Mouse (Mus musculus): ENCODE data around the gene Vnn3. TPM values are rescaled to one million over a fixed set of nuclear protein-coding genes. Genes with fewer than 3 reads are reported as not detected.

Gene Vnn3
- polyA plus RNA-seq (2015; fragmentation: Nextera tagmentation; extraction: Ambion mirVana), result 0.14 TPM in 1 of 2 replicates, not detected in the other

- no peaks in the 10 kb centered on the region for H3K4me1 ChIP-seq (ENCODE audit: control insufficient read depth, insufficient read depth, low read depth, low read length)
- no peak within 1 kb of the TSS for H3K27ac ChIP-seq (ENCODE audit: low read depth, low read length)
- ATAC-seq, result no peak
- 68% methylated on average over 4 of the region's 4 CpGs for WGBS
- no peaks in the 10 kb centered on the region for H3K9me3 ChIP-seq (ENCODE audit: control insufficient read depth, low read length)
- no peak within 1 kb of the TSS for H3K9ac ChIP-seq (ENCODE audit: low read depth, low read length)
- H3K4me3 ChIP-seq (ENCODE audit: low read length), result no peak within 1 kb of the TSS
- no peaks in the 10 kb centered on the region for H3K36me3 ChIP-seq (ENCODE audit: control insufficient read depth, insufficient read depth, low read length)
- no peaks in the 10 kb centered on the region for H3K27me3 ChIP-seq (replicated peaks; ENCODE audit: control insufficient read depth, insufficient read depth, low read length)
- H3K4me2 ChIP-seq (ENCODE audit: low read length), result no peak within 1 kb of the TSS
Measured at GRCm38 (mm10) chr10:23851228-23851912, at the start of gene Vnn3. Gene Vnn3 (plus strand): TSS chr10:23851462.

DNA sequence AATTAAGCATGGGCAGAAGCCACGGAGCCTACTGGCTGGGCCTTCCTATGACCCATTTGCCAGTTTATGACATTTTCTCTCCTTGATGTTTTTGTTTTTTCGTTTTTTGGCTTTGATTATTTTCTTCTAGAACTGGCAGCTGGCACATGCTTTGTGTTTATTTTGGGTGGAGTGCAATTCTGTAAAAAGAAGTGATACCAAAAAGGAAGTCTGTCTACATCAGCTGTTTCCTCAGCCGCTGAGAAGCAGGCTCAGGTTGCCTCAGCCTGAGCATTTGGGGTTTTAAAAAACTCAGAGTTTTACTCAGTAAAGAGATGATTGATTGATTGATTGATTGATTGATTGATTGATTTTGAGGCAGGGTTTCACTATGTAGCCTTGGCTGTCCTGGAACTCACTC, 48.4 kb upstream of the Vnn3 start:
- ATAC-seq, result no peak
- Histone ChIP-seq H3K4me2 (ENCODE audit: low read length) (no peak overlapping the region), H3K4me1 (ENCODE audit: control insufficient read depth, insufficient read depth, low read depth, low read length) (no peaks in the 10 kb centered on the region), H3K9me3 (ENCODE audit: control insufficient read depth, low read length) (no peaks in the 10 kb centered on the region), H3K36me3 (ENCODE audit: control insufficient read depth, insufficient read depth, low read length) (peaks cover 2% of the 10 kb centered on the region; the same call in 1 of the 2 replicates), H3K27ac (ENCODE audit: low read depth, low read length) (no peak overlapping the region), H3K27me3 (replicated peaks; ENCODE audit: control insufficient read depth, insufficient read depth, low read length) (no peaks in the 10 kb centered on the region), H3K4me3 (ENCODE audit: low read length) (no peak overlapping the region), H3K9ac (ENCODE audit: low read depth, low read length) (no peak overlapping the region)
- 69% methylated on average over 3 of the region's 3 CpGs for WGBS

DNA sequence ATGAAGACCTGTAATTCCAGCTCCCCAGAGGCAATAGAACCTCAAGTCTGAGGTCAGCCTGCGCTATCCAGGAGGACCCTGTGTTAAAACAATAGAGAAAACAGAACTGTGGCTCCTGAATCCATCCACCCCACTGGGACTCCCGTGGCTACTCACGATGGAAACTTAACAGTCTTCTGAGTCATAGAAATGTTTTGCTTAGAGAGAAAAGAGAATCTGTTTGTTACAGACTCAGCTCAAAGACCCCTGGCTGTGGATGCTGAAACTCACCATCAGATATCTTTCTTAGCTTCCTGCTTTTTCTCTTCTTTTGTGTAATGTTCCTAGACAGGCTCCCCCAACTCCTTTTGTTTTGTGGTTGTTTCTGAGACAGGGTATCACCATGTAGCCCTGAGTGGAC, 46.6 kb upstream of the Vnn3 start:
- no peak for ATAC-seq
- Histone ChIP-seq H3K9me3 (ENCODE audit: control insufficient read depth, low read length) (no peaks in the 10 kb centered on the region), H3K4me1 (ENCODE audit: control insufficient read depth, insufficient read depth, low read depth, low read length) (no peaks in the 10 kb centered on the region), H3K27ac (ENCODE audit: low read depth, low read length) (no peak overlapping the region), H3K4me2 (ENCODE audit: low read length) (no peak overlapping the region), H3K36me3 (ENCODE audit: control insufficient read depth, insufficient read depth, low read length) (peaks cover 2% of the 10 kb centered on the region; the same call in 1 of the 2 replicates), H3K9ac (ENCODE audit: low read depth, low read length) (no peak overlapping the region), H3K4me3 (ENCODE audit: low read length) (no peak overlapping the region), H3K27me3 (replicated peaks; ENCODE audit: control insufficient read depth, insufficient read depth, low read length) (no peaks in the 10 kb centered on the region)
- WGBS, result 61% methylated on average over 3 of the region's 3 CpGs

DNA sequence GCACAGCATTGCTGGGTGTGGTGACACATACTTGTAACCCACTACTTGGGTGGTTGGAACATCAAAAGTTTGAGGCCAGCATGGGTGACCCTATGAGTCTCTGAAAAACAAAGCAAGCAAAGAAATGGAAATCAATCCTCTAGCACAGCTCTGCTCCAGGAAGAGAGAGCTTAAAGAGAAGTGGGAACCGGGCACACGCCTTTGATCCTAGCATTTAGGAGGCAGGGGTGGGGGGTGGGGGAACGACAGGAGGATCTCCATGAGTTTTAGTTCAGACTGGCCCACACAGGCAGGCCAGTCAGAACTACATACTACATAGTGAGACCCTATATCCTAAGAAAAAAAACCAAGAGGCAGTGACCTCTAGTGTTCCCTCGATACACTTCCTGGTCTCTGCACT, 45.1 kb upstream of the Vnn3 start:
- no peak overlapping the region for H3K4me2 ChIP-seq (ENCODE audit: low read length)
- no peaks in the 10 kb centered on the region for H3K27me3 ChIP-seq (replicated peaks; ENCODE audit: control insufficient read depth, insufficient read depth, low read length)
- no peak overlapping the region for H3K27ac ChIP-seq (ENCODE audit: low read depth, low read length)
- no peak overlapping the region for H3K9ac ChIP-seq (ENCODE audit: low read depth, low read length)
- 25% methylated on average over 4 of the region's 4 CpGs for WGBS
- no peaks in the 10 kb centered on the region for H3K9me3 ChIP-seq (ENCODE audit: control insufficient read depth, low read length)
- no peak overlapping the region for H3K4me3 ChIP-seq (ENCODE audit: low read length)
- no peaks in the 10 kb centered on the region for H3K4me1 ChIP-seq (ENCODE audit: control insufficient read depth, insufficient read depth, low read depth, low read length)
- no peak for ATAC-seq
- H3K36me3 ChIP-seq (ENCODE audit: control insufficient read depth, insufficient read depth, low read length), result peaks cover 5% of the 10 kb centered on the region; the same call in 1 of the 2 replicates

GRCm38 (mm10) chr10:23811635-23812437, 39.4 kb upstream of the Vnn3 start:
- WGBS, result 79% methylated on average over 8 of the region's 12 CpGs
- H3K27ac ChIP-seq (ENCODE audit: low read depth, low read length), result no peak overlapping the region
- ATAC-seq, result 0 out of 2 replicates have a peak, but pooled peaks have one; percentile 13

GRCm38 (mm10) chr10:23812438-23812759, 38.9 kb upstream of the Vnn3 start:
- H3K36me3 ChIP-seq (ENCODE audit: control insufficient read depth, insufficient read depth, low read length), result 0 out of 2 replicates have a peak, but pooled peaks cover 2% of the 10 kb centered on the region
- H3K27ac ChIP-seq (ENCODE audit: low read depth, low read length), result no peak overlapping the region
- H3K4me1 ChIP-seq (ENCODE audit: control insufficient read depth, insufficient read depth, low read depth, low read length), result no peaks in the 10 kb centered on the region
- H3K9ac ChIP-seq (ENCODE audit: low read depth, low read length), result no peak overlapping the region
- ATAC-seq, result 0 out of 2 replicates have a peak, but pooled peaks have one; percentile 25
- no peak overlapping the region for H3K4me2 ChIP-seq (ENCODE audit: low read length)
- no peaks in the 10 kb centered on the region for H3K27me3 ChIP-seq (replicated peaks; ENCODE audit: control insufficient read depth, insufficient read depth, low read length)
- H3K4me3 ChIP-seq (ENCODE audit: low read length), result no peak overlapping the region
- no peaks in the 10 kb centered on the region for H3K9me3 ChIP-seq (ENCODE audit: control insufficient read depth, low read length)

More at GRCm38 (mm10) chr10:23811635-23812437, 39.4 kb upstream of the Vnn3 start:
- H3K27me3 ChIP-seq (replicated peaks; ENCODE audit: control insufficient read depth, insufficient read depth, low read length), result no peaks in the 10 kb centered on the region
- H3K9ac ChIP-seq (ENCODE audit: low read depth, low read length), result no peak overlapping the region
- 0 out of 2 replicates have a peak, but pooled peaks cover 2% of the 10 kb centered on the region for H3K36me3 ChIP-seq (ENCODE audit: control insufficient read depth, insufficient read depth, low read length)
- no peak overlapping the region for H3K4me2 ChIP-seq (ENCODE audit: low read length)
- no peaks in the 10 kb centered on the region for H3K9me3 ChIP-seq (ENCODE audit: control insufficient read depth, low read length)
- H3K4me3 ChIP-seq (ENCODE audit: low read length), result no peak overlapping the region
- no peaks in the 10 kb centered on the region for H3K4me1 ChIP-seq (ENCODE audit: control insufficient read depth, insufficient read depth, low read depth, low read length)

GRCm38 (mm10) chr10:23812852-23813766, 38.2 kb upstream of the Vnn3 start:
- Histone ChIP-seq H3K36me3 (ENCODE audit: control insufficient read depth, insufficient read depth, low read length) (0 out of 2 replicates have a peak, but pooled peaks cover 2% of the 10 kb centered on the region), H3K9ac (ENCODE audit: low read depth, low read length) (no peak overlapping the region), H3K4me2 (ENCODE audit: low read length) (no peak overlapping the region), H3K9me3 (ENCODE audit: control insufficient read depth, low read length) (no peaks in the 10 kb centered on the region), H3K27ac (ENCODE audit: low read depth, low read length) (no peak overlapping the region), H3K4me1 (ENCODE audit: control insufficient read depth, insufficient read depth, low read depth, low read length) (no peaks in the 10 kb centered on the region), H3K27me3 (replicated peaks; ENCODE audit: control insufficient read depth, insufficient read depth, low read length) (no peaks in the 10 kb centered on the region), H3K4me3 (ENCODE audit: low read length) (no peak overlapping the region)
- 48% methylated on average over 11 of the region's 11 CpGs for WGBS
- ATAC-seq, result peak; percentile 27; the same call in 1 of the 2 replicates

GRCm38 (mm10) chr10:23815168-23815567, 36.1 kb upstream of the Vnn3 start:
- 53% methylated on average over 1 of the region's 1 CpGs for WGBS
- Histone ChIP-seq H3K4me3 (ENCODE audit: low read length) (no peak overlapping the region), H3K4me2 (ENCODE audit: low read length) (no peak overlapping the region), H3K4me1 (ENCODE audit: control insufficient read depth, insufficient read depth, low read depth, low read length) (no peaks in the 10 kb centered on the region), H3K9me3 (ENCODE audit: control insufficient read depth, low read length) (no peaks in the 10 kb centered on the region), H3K36me3 (ENCODE audit: control insufficient read depth, insufficient read depth, low read length) (0 out of 2 replicates have a peak, but pooled peaks cover 6% of the 10 kb centered on the region), H3K9ac (ENCODE audit: low read depth, low read length) (no peak overlapping the region), H3K27me3 (replicated peaks; ENCODE audit: control insufficient read depth, insufficient read depth, low read length) (no peaks in the 10 kb centered on the region), H3K27ac (ENCODE audit: low read depth, low read length) (no peak overlapping the region)
- ATAC-seq, result peak; percentile 70; the same call in 1 of the 2 replicates

All from hindbrain, embryonic 16.5 days (tissue).